Mouse (Mus musculus) heart, embryonic 10.5 days (tissue): ENCODE results near the gene Spag17. TPM values are rescaled to one million over a fixed set of nuclear protein-coding genes. Genes with fewer than 3 reads are reported as not detected.

Experiments
- DNase-seq: peaks from one replicate; pipeline ENCODE4 v3.0.0-alpha.2; 2017; ENCODE audit warnings: low spot score
- H3K27ac ChIP-seq: fragments of 300-500 bp; sonication (generic); 2 replicates; pipeline ENCODE4 v1.5.1; 2016; ENCODE audit warnings: mild to moderate bottlenecking
- H3K27me3 ChIP-seq: fragments of 300-500 bp; sonication (generic); 2 replicates; pipeline ENCODE4 v1.6.1; 2016; ENCODE audit warnings: mild to moderate bottlenecking; ENCODE audit not compliant: poor library complexity, insufficient read depth, severe bottlenecking
- H3K36me3 ChIP-seq: fragments of 300-500 bp; sonication (generic); 2 replicates; pipeline ENCODE4 v1.6.1; 2016; ENCODE audit warnings: mild to moderate bottlenecking, moderate library complexity
- H3K4me1 ChIP-seq: fragments of 300-500 bp; sonication (generic); 2 replicates; pipeline ENCODE4 v1.6.1; 2016; ENCODE audit warnings: mild to moderate bottlenecking
- H3K4me3 ChIP-seq: fragments of 300-500 bp; sonication (generic); 2 replicates; pipeline ENCODE4 v1.5.1; 2016; ENCODE audit warnings: mild to moderate bottlenecking, moderate library complexity
- H3K9me3 ChIP-seq: fragments of 300-500 bp; sonication (generic); 2 replicates; pipeline ENCODE4 v1.6.1; 2016; ENCODE audit warnings: mild to moderate bottlenecking, moderate library complexity
- WGBS: fragments of 180-500 bp; shearing (Covaris S2); methylation state at CpG from one replicate; pipeline ENCODE4 v1.1.7; 2016; 5-methylcytosine and 5-hydroxymethylcytosine counted together
- polyA plus RNA-seq: library from polyadenylated mRNA; unstranded; fragments of >200 nt; fragmentation: Nextera tagmentation; extraction: Ambion mirVana; gene quantifications from 2 replicates; pipeline ENCODE4 v1.2.1, GENCODE M21; 2016

Gene Spag17
- polyA plus RNA-seq, 1 experiment from 2014 or later = 0.11 TPM

DNA sequence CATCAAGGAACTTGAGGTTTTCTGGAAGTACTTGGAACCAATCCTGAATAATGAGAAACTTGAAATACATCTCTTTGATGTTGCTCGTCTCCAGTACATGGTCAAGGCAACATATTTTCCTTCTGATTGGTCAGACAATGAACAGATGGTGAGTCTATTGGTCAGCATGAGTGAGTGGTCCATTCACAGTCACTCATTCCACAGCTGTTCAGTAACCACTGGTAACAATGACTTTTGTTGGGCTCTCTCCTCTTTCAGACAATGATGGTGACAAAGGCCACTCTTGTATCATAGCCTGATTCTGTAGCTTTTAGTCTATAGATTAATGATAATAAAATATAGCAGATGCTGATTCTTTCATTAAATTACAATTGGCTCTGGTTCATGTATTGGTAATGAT lies 119.5 kb downstream of the Spag17 start:
- Histone ChIP-seq H3K36me3 (no peaks in the 10 kb centered on the region), H3K27ac (no peak overlapping the region)
- WGBS = 90% methylated on average over 1 of the region's 1 CpGs

DNA sequence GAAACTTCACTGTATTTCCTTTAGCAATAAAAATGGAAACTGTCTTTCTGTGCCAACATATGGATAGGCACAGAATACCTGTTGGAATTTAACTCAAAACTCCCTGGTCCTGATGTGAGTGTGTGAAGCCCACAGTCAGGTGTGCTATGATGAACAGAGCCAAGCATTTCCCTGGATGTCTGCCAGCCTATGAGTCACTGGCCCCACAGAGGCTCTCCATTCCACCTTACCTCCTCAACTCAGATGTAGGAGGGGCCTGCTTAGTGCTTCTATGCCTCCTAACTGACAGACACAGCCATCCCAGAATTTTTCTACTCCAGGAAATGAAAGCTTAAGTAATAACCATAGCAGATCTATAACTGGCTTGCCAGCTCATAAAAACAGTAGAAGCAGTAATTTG lies 124.6 kb downstream of the Spag17 start:
- DNase-seq = no peak
- Histone ChIP-seq H3K36me3 (no peaks in the 10 kb centered on the region), H3K4me3 (no peak overlapping the region), H3K27me3 (no peaks in the 10 kb centered on the region), H3K4me1 (no peaks in the 10 kb centered on the region), H3K27ac (no peak overlapping the region), H3K9me3 (no peaks in the 10 kb centered on the region)

More for the DNA sequence above, 119.5 kb downstream of the Spag17 start:
- DNase-seq = no peak
- Histone ChIP-seq H3K4me1 (no peaks in the 10 kb centered on the region), H3K27me3 (no peaks in the 10 kb centered on the region), H3K4me3 (no peak overlapping the region), H3K9me3 (no peaks in the 10 kb centered on the region)

DNA sequence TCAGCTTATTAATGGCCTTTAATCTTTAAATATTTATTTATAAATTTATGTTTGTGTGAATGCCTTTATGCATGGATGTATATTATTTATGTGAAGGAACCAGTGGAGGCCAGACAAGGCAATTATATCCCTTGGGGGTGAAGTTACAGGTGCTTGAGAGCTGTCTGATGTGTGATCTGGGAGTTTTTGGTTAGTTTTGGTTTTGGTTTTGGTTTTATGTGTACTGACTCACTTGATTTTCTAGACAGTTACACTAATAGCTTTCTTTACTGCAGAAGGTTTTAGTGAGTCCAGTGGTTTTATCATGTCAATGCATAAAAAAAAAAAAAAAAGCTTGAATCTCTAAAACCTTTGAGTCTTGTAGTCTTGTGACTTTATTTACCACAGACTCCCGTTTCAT lies 128.9 kb downstream of the Spag17 start:
- H3K4me3 ChIP-seq = no peak overlapping the region
- H3K27ac ChIP-seq = no peak overlapping the region
- H3K9me3 ChIP-seq = no peaks in the 10 kb centered on the region
- H3K36me3 ChIP-seq = no peaks in the 10 kb centered on the region
- H3K27me3 ChIP-seq = no peaks in the 10 kb centered on the region
- DNase-seq = no peak
- no peaks in the 10 kb centered on the region for H3K4me1 ChIP-seq
- 76% methylated on average over 1 of the region's 1 CpGs for WGBS

DNA sequence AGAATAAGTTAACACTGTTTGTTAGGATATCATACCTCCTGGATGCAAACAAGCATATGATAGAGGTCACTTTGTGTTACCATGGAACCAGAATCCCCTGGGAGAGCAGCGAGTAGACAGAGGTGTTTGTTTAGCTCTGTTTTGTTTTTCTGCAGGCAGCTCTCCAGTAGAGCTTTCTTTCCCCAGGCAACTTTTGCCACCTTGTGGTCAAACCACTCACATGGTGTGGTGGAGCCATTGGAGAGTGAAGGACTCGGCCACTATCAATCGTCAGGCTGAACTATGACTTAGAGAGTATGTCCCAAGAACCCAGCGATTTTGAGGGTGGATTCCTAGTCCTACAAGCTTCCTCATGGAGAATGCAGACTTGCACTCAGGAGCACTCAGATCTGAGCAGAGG lies 146.1 kb downstream of the Spag17 start:
- H3K27ac ChIP-seq = no peak overlapping the region
- no peaks in the 10 kb centered on the region for H3K4me1 ChIP-seq
- H3K4me3 ChIP-seq = no peak overlapping the region
- H3K36me3 ChIP-seq = no peaks in the 10 kb centered on the region
- H3K9me3 ChIP-seq = no peaks in the 10 kb centered on the region
- DNase-seq = no peak
- WGBS = 36% methylated on average over 4 of the region's 4 CpGs
- no peaks in the 10 kb centered on the region for H3K27me3 ChIP-seq

GRCm38 (mm10) chr3:100032969-100033368 lies 147.8 kb downstream of the Spag17 start:
- DNase-seq = no peak
- Histone ChIP-seq H3K9me3 (no peaks in the 10 kb centered on the region), H3K4me3 (no peak overlapping the region), H3K36me3 (no peaks in the 10 kb centered on the region), H3K4me1 (no peaks in the 10 kb centered on the region), H3K27ac (no peak overlapping the region), H3K27me3 (no peaks in the 10 kb centered on the region)
- 66% methylated on average over 1 of the region's 1 CpGs for WGBS

DNA sequence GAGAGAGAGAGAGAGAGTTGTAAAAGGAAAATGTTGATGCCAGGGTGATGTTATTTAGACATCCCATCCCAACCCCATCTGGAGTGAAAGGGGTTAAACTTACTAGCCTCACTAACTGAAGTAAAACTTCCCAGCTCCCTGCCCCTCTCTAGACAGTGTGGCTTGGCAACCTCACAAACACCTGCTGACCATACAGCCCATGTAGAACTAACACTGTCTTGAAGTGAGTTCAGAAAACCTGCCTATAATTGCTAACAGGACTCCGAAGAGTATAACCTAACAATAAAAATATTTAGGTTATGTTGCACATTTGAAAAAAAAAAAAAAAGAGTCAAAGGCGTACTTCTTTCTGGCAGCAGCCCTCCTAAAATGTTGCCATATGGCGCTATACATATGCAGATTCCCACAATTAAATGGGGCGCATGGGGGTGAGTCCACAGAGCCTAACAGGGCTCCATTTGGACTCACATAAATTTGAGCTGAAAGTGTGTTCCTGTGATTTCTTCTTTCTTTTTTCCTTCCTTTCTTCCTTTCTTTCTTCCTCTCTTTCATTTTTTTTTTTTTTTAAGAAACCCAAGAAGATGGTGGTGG lies 149.3 kb downstream of the Spag17 start:
- Histone ChIP-seq H3K9me3 (no peaks in the 10 kb centered on the region), H3K27me3 (no peaks in the 10 kb centered on the region), H3K27ac (no peak overlapping the region), H3K36me3 (no peaks in the 10 kb centered on the region), H3K4me3 (no peak overlapping the region), H3K4me1 (no peaks in the 10 kb centered on the region)
- DNase-seq = no peak
- WGBS = 68% methylated on average over 4 of the region's 4 CpGs

- H3K9me3 ChIP-seq = no peaks in the 10 kb centered on the region
- H3K4me3 ChIP-seq = no peak overlapping the region
- H3K27ac ChIP-seq = no peak overlapping the region
- WGBS = 79% methylated on average over 3 of the region's 3 CpGs
- H3K27me3 ChIP-seq = no peaks in the 10 kb centered on the region
- H3K4me1 ChIP-seq = no peaks in the 10 kb centered on the region
- no peak for DNase-seq
- H3K36me3 ChIP-seq = no peaks in the 10 kb centered on the region
Measured at GRCm38 (mm10) chr3:100035097-100035496, 149.9 kb downstream of the Spag17 start.

- Histone ChIP-seq H3K27me3 (no peaks in the 10 kb centered on the region), H3K36me3 (no peaks in the 10 kb centered on the region), H3K4me3 (no peak overlapping the region), H3K27ac (no peak overlapping the region), H3K4me1 (no peaks in the 10 kb centered on the region), H3K9me3 (no peaks in the 10 kb centered on the region)
- 75% methylated on average over 5 of the region's 5 CpGs for WGBS
- no peak for DNase-seq
Measured at GRCm38 (mm10) chr3:100036846-100037245, 151.6 kb downstream of the Spag17 start.

GRCm38 (mm10) chr3:100074406-100074805 lies 189.2 kb downstream of the Spag17 start:
- H3K4me1 ChIP-seq = peaks cover 3% of the 10 kb centered on the region; the same call in 1 of the 2 replicates
- no peaks in the 10 kb centered on the region for H3K9me3 ChIP-seq
- no peak overlapping the region for H3K4me3 ChIP-seq
- WGBS = 79% methylated on average over 1 of the region's 1 CpGs
- H3K27ac ChIP-seq = no peak overlapping the region
- no peaks in the 10 kb centered on the region for H3K27me3 ChIP-seq
- no peak for DNase-seq
- no peaks in the 10 kb centered on the region for H3K36me3 ChIP-seq

GRCm38 (mm10) chr3:100102386-100103092 lies 217.3 kb downstream of the Spag17 start:
- DNase-seq = no peak
- Histone ChIP-seq H3K4me1 (no peaks in the 10 kb centered on the region), H3K4me3 (no peak overlapping the region), H3K36me3 (no peaks in the 10 kb centered on the region), H3K9me3 (no peaks in the 10 kb centered on the region), H3K27me3 (no peaks in the 10 kb centered on the region), H3K27ac (no peak overlapping the region)
- 83% methylated on average over 3 of the region's 3 CpGs for WGBS

GRCm38 (mm10) chr3:100106736-100107135 lies 221.5 kb downstream of the Spag17 start:
- H3K4me1 ChIP-seq = no peaks in the 10 kb centered on the region
- DNase-seq = no peak
- H3K27me3 ChIP-seq = no peaks in the 10 kb centered on the region
- H3K27ac ChIP-seq = no peak overlapping the region
- no peak overlapping the region for H3K4me3 ChIP-seq
- 78% methylated on average over 2 of the region's 2 CpGs for WGBS
- no peaks in the 10 kb centered on the region for H3K36me3 ChIP-seq
- H3K9me3 ChIP-seq = no peaks in the 10 kb centered on the region

DNA sequence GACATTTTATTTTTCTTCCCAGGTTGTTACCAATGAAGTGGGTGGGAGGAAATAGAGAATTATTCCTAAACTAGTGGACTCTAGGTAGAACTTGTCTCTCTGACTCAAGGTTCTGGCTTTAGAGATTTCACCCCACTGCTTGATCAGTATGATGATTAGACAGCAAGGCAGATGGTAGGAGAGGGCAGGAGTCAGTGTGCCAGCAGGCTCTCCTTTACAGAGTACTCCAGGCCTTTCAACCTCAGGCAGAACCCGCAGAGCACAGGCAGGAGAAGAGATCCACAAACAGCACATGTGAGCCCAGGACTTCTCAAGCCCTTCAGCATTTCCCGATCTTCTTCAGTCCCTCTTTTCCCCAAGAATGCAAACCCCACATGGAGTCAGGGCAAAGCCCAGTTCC lies 233.5 kb downstream of the Spag17 start:
- Histone ChIP-seq H3K9me3 (no peaks in the 10 kb centered on the region), H3K4me1 (no peaks in the 10 kb centered on the region), H3K27me3 (no peaks in the 10 kb centered on the region), H3K27ac (no peak overlapping the region), H3K36me3 (no peaks in the 10 kb centered on the region), H3K4me3 (no peak overlapping the region)
- DNase-seq = no peak
- whole genome bisulfite sequencing = 64% methylated on average over 2 of the region's 2 CpGs

GRCm38 (mm10) chr3:100121961-100122360 lies 236.8 kb downstream of the Spag17 start:
- DNase-seq = no peak
- 68% methylated on average over 2 of the region's 2 CpGs for WGBS
- no peaks in the 10 kb centered on the region for H3K27me3 ChIP-seq
- H3K9me3 ChIP-seq = no peaks in the 10 kb centered on the region
- no peak overlapping the region for H3K4me3 ChIP-seq
- H3K36me3 ChIP-seq = no peaks in the 10 kb centered on the region
- no peak overlapping the region for H3K27ac ChIP-seq
- no peaks in the 10 kb centered on the region for H3K4me1 ChIP-seq

DNA sequence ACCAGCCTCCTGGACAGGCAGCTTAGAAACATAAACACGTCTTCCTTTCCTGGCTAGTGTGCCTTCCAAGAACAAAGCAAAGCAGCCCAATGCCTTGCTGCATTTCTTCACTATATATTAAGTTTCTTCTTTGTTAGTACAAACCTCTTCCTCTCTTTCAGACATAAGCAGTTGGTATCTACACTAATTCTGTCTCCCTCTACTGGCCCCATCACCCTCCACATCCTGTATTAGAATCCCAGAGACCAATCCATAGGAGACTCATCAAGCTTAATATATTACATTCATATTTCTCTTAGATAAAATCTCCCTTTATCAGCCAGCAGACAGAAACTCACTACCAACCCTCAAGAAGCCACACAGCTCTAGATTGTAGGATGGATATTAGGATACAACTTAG lies 237.2 kb downstream of the Spag17 start:
- 88% methylated on average over 1 of the region's 1 CpGs for WGBS
- Histone ChIP-seq H3K27ac (no peak overlapping the region), H3K27me3 (no peaks in the 10 kb centered on the region), H3K9me3 (no peaks in the 10 kb centered on the region), H3K4me1 (no peaks in the 10 kb centered on the region), H3K4me3 (no peak overlapping the region), H3K36me3 (no peaks in the 10 kb centered on the region)
- DNase-seq = no peak
